Mouse (Mus musculus) heart, adult 2 months (tissue): ENCODE measurements around the gene Pkp2.

Experiments
- CTCF ChIP-seq: fragments of 200-600 bp; IDR thresholded peaks from 2 replicates; pipeline ENCODE4 v1.8.1; 2022; ENCODE audit warnings: antibody characterized with exemption, mild to moderate bottlenecking, moderate library complexity
- POLR2A ChIP-seq: fragments of 200-500 bp; IDR thresholded peaks from 2 replicates; pipeline ENCODE4 v1.6.1; 2011; ENCODE audit warnings: mild to moderate bottlenecking, low read depth, low read length, control low read depth; ENCODE audit not compliant: insufficient read depth

- no peak for TF ChIP-seq POLR2A
- TF ChIP-seq CTCF: peak; percentile 53
These were observed 90.8 kb downstream of the Pkp2 start for GRCm38 (mm10) chr16:16303888-16304287.
